Mouse (Mus musculus): Measurements from ENCODE around the gene Unc13a. TPM values are rescaled to one million over a fixed set of nuclear protein-coding genes. Genes with fewer than 3 reads are reported as not detected.
A peak's percentile ranks its signal among the peaks of the same experiment; 100 is the strongest.

The Unc13a gene
- polyA plus RNA-seq, 1 experiment from 2014 or later, result 0.50 TPM

GRCm38 (mm10) chr8:71591471-71592373 lies 79.8 kb downstream of the Unc13a start, which contains the start of gene Pgls:
TSS of gene Pgls (plus strand) at chr8:71592176.
- DNase-seq (ENCODE audit: low spot score) (peak; percentile 95), ATAC-seq (replicated peaks; ENCODE audit: low FRiP score, low read depth) (peak; percentile 81)
- under 1% methylated on average over 71 of the region's 71 CpGs for WGBS

GRCm38 (mm10) chr8:71591017-71591416 lies 80.5 kb downstream of the Unc13a start:
- H3K4me3 ChIP-seq (replicated peaks; ENCODE audit: low read depth, low read length), result peak overlapping the region; percentile 75
- H3K9me3 ChIP-seq (replicated peaks; ENCODE audit: low read length), result no peaks in the 10 kb centered on the region
- 11% methylated on average over 5 of the region's 5 CpGs for WGBS
- peak overlapping the region; percentile 99; the same call in 1 of the 2 replicates for H3K27ac ChIP-seq
- peaks cover 19% of the 10 kb centered on the region; the same call in 1 of the 2 replicates for H3K4me1 ChIP-seq (replicated peaks; ENCODE audit: insufficient read depth, low read length)
- no peak for DNase-seq (ENCODE audit: low spot score)
- H3K27me3 ChIP-seq (ENCODE audit: insufficient read depth, low read length), result no peaks in the 10 kb centered on the region
- no peak for ATAC-seq (replicated peaks; ENCODE audit: low FRiP score, low read depth)
- peak overlapping the region; percentile 84 for H3K9ac ChIP-seq (ENCODE audit: low read depth, low read length)
- H3K36me3 ChIP-seq (ENCODE audit: insufficient read depth, low read length), result no peaks in the 10 kb centered on the region
- TF ChIP-seq CTCF (IDR thresholded peaks at IDR 0.05; ENCODE audit: low read depth), result no peak
- peak overlapping the region; percentile 95 for H3K4me2 ChIP-seq (ENCODE audit: low read length)

More at GRCm38 (mm10) chr8:71591471-71592373, 79.8 kb downstream of the Unc13a start, which contains the start of gene Pgls:
- no peak for TF ChIP-seq CTCF (IDR thresholded peaks at IDR 0.05; ENCODE audit: low read depth)
- peak within 1 kb of the TSS; percentile 84 for H3K9ac ChIP-seq (ENCODE audit: low read depth, low read length)
- no peaks in the 10 kb centered on the region for H3K36me3 ChIP-seq (ENCODE audit: insufficient read depth, low read length)
- no peaks in the 10 kb centered on the region for H3K9me3 ChIP-seq (replicated peaks; ENCODE audit: low read length)
- H3K27me3 ChIP-seq (ENCODE audit: insufficient read depth, low read length), result no peaks in the 10 kb centered on the region
- H3K4me3 ChIP-seq (replicated peaks; ENCODE audit: low read depth, low read length), result peak within 1 kb of the TSS; percentile 75
- H3K27ac ChIP-seq, result peak within 1 kb of the TSS; percentile 99
- H3K4me1 ChIP-seq (replicated peaks; ENCODE audit: insufficient read depth, low read length), result peaks cover 22% of the 10 kb centered on the region; the same call in 1 of the 2 replicates
- peak within 1 kb of the TSS; percentile 95 for H3K4me2 ChIP-seq (ENCODE audit: low read length)

GRCm38 (mm10) chr8:71588762-71589161 lies 82.8 kb downstream of the Unc13a start:
- Histone ChIP-seq H3K4me1 (replicated peaks; ENCODE audit: insufficient read depth, low read length) (peaks cover 12% of the 10 kb centered on the region; the same call in 1 of the 2 replicates), H3K36me3 (ENCODE audit: insufficient read depth, low read length) (peaks cover 15% of the 10 kb centered on the region; the same call in 1 of the 2 replicates), H3K27ac (no peak overlapping the region), H3K9me3 (replicated peaks; ENCODE audit: low read length) (no peaks in the 10 kb centered on the region), H3K4me2 (ENCODE audit: low read length) (no peak overlapping the region), H3K9ac (ENCODE audit: low read depth, low read length) (no peak overlapping the region), H3K27me3 (ENCODE audit: insufficient read depth, low read length) (no peaks in the 10 kb centered on the region), H3K4me3 (replicated peaks; ENCODE audit: low read depth, low read length) (no peak overlapping the region)
- ATAC-seq (replicated peaks; ENCODE audit: low FRiP score, low read depth) (no peak), DNase-seq (ENCODE audit: low spot score) (no peak)
- TF ChIP-seq CTCF (IDR thresholded peaks at IDR 0.05; ENCODE audit: low read depth), result no peak
- WGBS, result 77% methylated on average over 3 of the region's 3 CpGs

GRCm38 (mm10) chr8:71586891-71587290 lies 84.7 kb downstream of the Unc13a start:
- no peak overlapping the region for H3K27ac ChIP-seq
- H3K4me2 ChIP-seq (ENCODE audit: low read length), result no peak overlapping the region
- peak; percentile 75 for TF ChIP-seq CTCF (IDR thresholded peaks at IDR 0.05; ENCODE audit: low read depth)
- peak; percentile 58 for DNase-seq (ENCODE audit: low spot score)
- H3K9me3 ChIP-seq (replicated peaks; ENCODE audit: low read length), result no peaks in the 10 kb centered on the region
- no peaks in the 10 kb centered on the region for H3K4me1 ChIP-seq (replicated peaks; ENCODE audit: insufficient read depth, low read length)
- no peak overlapping the region for H3K4me3 ChIP-seq (replicated peaks; ENCODE audit: low read depth, low read length)
- peaks cover 15% of the 10 kb centered on the region; the same call in 1 of the 2 replicates for H3K36me3 ChIP-seq (ENCODE audit: insufficient read depth, low read length)
- no peak for ATAC-seq (replicated peaks; ENCODE audit: low FRiP score, low read depth)
- 74% methylated on average over 2 of the region's 2 CpGs for WGBS
- no peaks in the 10 kb centered on the region for H3K27me3 ChIP-seq (ENCODE audit: insufficient read depth, low read length)
- H3K9ac ChIP-seq (ENCODE audit: low read depth, low read length), result no peak overlapping the region

- Histone ChIP-seq H3K27ac (no peak overlapping the region), H3K9ac (ENCODE audit: low read depth, low read length) (no peak overlapping the region), H3K27me3 (ENCODE audit: insufficient read depth, low read length) (no peaks in the 10 kb centered on the region), H3K4me3 (replicated peaks; ENCODE audit: low read depth, low read length) (no peak overlapping the region), H3K4me2 (ENCODE audit: low read length) (no peak overlapping the region), H3K4me1 (replicated peaks; ENCODE audit: insufficient read depth, low read length) (no peaks in the 10 kb centered on the region), H3K9me3 (replicated peaks; ENCODE audit: low read length) (no peaks in the 10 kb centered on the region), H3K36me3 (ENCODE audit: insufficient read depth, low read length) (peaks cover 12% of the 10 kb centered on the region; the same call in 1 of the 2 replicates)
- WGBS, result 65% methylated on average over 9 of the region's 9 CpGs
- no peak for TF ChIP-seq CTCF (IDR thresholded peaks at IDR 0.05; ENCODE audit: low read depth)
- DNase-seq (ENCODE audit: low spot score) (no peak), ATAC-seq (replicated peaks; ENCODE audit: low FRiP score, low read depth) (no peak)
These were observed 91.4 kb downstream of the Unc13a start for GRCm38 (mm10) chr8:71580201-71580600.

GRCm38 (mm10) chr8:71579476-71579875 lies 92.1 kb downstream of the Unc13a start:
- H3K4me2 ChIP-seq (ENCODE audit: low read length), result no peak overlapping the region
- H3K27me3 ChIP-seq (ENCODE audit: insufficient read depth, low read length), result no peaks in the 10 kb centered on the region
- 91% methylated on average over 14 of the region's 14 CpGs for WGBS
- H3K9ac ChIP-seq (ENCODE audit: low read depth, low read length), result no peak overlapping the region
- H3K4me3 ChIP-seq (replicated peaks; ENCODE audit: low read depth, low read length), result no peak overlapping the region
- no peaks in the 10 kb centered on the region for H3K9me3 ChIP-seq (replicated peaks; ENCODE audit: low read length)
- peaks cover 5% of the 10 kb centered on the region; the same call in 1 of the 2 replicates for H3K36me3 ChIP-seq (ENCODE audit: insufficient read depth, low read length)
- no peak for ATAC-seq (replicated peaks; ENCODE audit: low FRiP score, low read depth)
- H3K27ac ChIP-seq, result no peak overlapping the region
- TF ChIP-seq CTCF (IDR thresholded peaks at IDR 0.05; ENCODE audit: low read depth), result no peak
- no peaks in the 10 kb centered on the region for H3K4me1 ChIP-seq (replicated peaks; ENCODE audit: insufficient read depth, low read length)
- DNase-seq (ENCODE audit: low spot score), result no peak

Measured in kidney, postnatal 0 days (tissue).